Mouse (Mus musculus): ENCODE measurements around the gene Nox1. TPM values are rescaled to one million over a fixed set of nuclear protein-coding genes. Genes with fewer than 3 reads are reported as not detected.
"Not testable (repeated sequence)": the region's sequence is repeated elsewhere in the genome, so short reads cannot be mapped to it uniquely, and the experiment has no call there.

The Nox1 gene
- polyA plus RNA-seq, 1 experiment from 2014 or later: 0.10 TPM

DNA sequence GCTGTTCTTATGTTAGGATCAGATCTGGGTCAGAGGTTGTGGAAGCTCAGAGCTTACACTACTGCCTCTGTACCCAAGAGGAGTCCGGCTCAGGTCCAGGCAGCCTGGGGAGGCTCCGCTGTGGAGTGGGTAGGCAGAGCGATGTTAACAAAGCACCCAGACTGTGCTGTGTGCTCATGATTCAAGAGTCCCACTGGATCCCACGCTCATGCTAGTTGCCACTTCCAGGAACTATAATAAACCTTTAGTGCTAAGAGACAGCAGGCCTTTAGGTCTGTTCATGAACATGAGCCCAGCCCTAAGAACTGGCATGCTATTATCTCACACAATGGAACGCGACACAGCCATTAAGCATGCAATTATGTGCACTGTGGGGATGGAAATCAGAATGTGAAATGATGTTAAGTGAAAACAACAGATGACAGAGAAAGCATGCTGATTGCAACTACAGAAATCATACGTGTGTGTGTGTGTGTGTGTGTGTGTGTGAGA lies 10.6 kb downstream of the Nox1 start:
- H3K27me3 ChIP-seq (replicated peaks; ENCODE audit: control insufficient read depth, insufficient read depth, low read length): 0 out of 2 replicates have a peak, but pooled peaks cover 4% of the 10 kb centered on the region
- ATAC-seq (ENCODE audit: low read depth) (no peak), DNase-seq (ENCODE audit: low spot score) (no peak)
- WGBS: 87% methylated on average over 7 of the region's 7 CpGs
- no peaks in the 10 kb centered on the region for H3K9me3 ChIP-seq (ENCODE audit: control insufficient read depth, low read length)
- H3K27ac ChIP-seq (replicated peaks; ENCODE audit: low read depth, low read length): no peak overlapping the region
- no peak overlapping the region for H3K4me2 ChIP-seq (ENCODE audit: low read depth, low read length)
- H3K4me1 ChIP-seq (ENCODE audit: control insufficient read depth, insufficient read depth, low read length): no peaks in the 10 kb centered on the region
- H3K4me3 ChIP-seq (ENCODE audit: low read depth, low read length): no peak overlapping the region
- H3K36me3 ChIP-seq (ENCODE audit: control insufficient read depth, insufficient read depth, low read length): no peaks in the 10 kb centered on the region
- H3K9ac ChIP-seq (ENCODE audit: low read depth, low read length): no peak overlapping the region

DNA sequence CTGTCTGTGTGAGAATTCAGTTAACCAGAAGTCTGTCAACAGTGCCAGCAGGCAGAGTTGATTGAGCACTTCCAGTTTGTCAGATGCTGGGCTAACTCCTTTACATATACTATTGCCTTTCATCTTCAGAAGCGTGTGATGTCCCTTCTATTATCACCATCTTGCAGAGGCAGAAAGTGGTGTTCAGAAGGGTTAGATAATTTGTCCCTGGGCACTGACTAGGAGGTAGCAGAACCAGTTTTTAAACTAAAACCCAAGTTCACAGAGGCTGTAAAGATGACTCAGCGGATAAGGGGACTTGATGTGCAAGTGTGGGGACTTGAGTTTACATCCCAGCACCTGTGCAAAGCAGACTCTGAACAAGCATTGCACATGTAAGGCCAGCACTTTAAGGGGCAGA lies 13.3 kb downstream of the Nox1 start:
- H3K9ac ChIP-seq (ENCODE audit: low read depth, low read length): no peak overlapping the region
- no peaks in the 10 kb centered on the region for H3K4me1 ChIP-seq (ENCODE audit: control insufficient read depth, insufficient read depth, low read length)
- DNase-seq (ENCODE audit: low spot score) (no peak), ATAC-seq (ENCODE audit: low read depth) (no peak)
- H3K9me3 ChIP-seq (ENCODE audit: control insufficient read depth, low read length): no peaks in the 10 kb centered on the region
- no peak overlapping the region for H3K4me2 ChIP-seq (ENCODE audit: low read depth, low read length)
- H3K27ac ChIP-seq (replicated peaks; ENCODE audit: low read depth, low read length): no peak overlapping the region
- 0 out of 2 replicates have a peak, but pooled peaks cover 4% of the 10 kb centered on the region for H3K27me3 ChIP-seq (replicated peaks; ENCODE audit: control insufficient read depth, insufficient read depth, low read length)
- 64% methylated on average over 2 of the region's 2 CpGs for WGBS
- H3K4me3 ChIP-seq (ENCODE audit: low read depth, low read length): no peak overlapping the region
- no peaks in the 10 kb centered on the region for H3K36me3 ChIP-seq (ENCODE audit: control insufficient read depth, insufficient read depth, low read length)

DNA sequence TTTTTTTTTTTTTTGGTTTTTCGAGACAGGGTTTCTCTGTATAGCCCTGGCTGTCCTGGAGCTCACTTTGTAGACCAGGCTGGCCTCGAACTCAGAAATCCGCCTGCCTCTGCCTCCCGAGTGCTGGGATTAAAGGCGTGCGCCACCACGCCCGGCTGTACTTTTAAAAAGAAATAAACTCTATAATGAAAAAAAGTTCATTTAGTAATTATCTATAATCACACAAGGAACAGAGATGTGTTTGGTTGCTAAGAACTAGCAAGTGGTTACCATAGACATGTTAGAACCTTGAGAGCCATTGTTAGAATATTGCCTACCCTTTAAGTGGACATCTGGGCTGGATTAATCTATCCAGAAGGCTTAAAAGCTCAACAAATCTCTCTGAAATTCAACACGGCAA lies 34.6 kb downstream of the Nox1 start, which contains the start of gene Arl13a:
Arl13a (plus strand) TSS at position 301 of the 400 bp plus-strand sequence.
- H3K36me3 ChIP-seq (ENCODE audit: control insufficient read depth, insufficient read depth, low read length); H3K9ac ChIP-seq (ENCODE audit: low read depth, low read length); H3K27me3 ChIP-seq (replicated peaks; ENCODE audit: control insufficient read depth, insufficient read depth, low read length); DNase-seq (ENCODE audit: low spot score); H3K9me3 ChIP-seq (ENCODE audit: control insufficient read depth, low read length); H3K4me1 ChIP-seq (ENCODE audit: control insufficient read depth, insufficient read depth, low read length); H3K4me2 ChIP-seq (ENCODE audit: low read depth, low read length); H3K4me3 ChIP-seq (ENCODE audit: low read depth, low read length); ATAC-seq (ENCODE audit: low read depth); H3K27ac ChIP-seq (replicated peaks; ENCODE audit: low read depth, low read length): not testable (repeated sequence)
- 93% methylated on average over 8 of the region's 9 CpGs for WGBS

DNA sequence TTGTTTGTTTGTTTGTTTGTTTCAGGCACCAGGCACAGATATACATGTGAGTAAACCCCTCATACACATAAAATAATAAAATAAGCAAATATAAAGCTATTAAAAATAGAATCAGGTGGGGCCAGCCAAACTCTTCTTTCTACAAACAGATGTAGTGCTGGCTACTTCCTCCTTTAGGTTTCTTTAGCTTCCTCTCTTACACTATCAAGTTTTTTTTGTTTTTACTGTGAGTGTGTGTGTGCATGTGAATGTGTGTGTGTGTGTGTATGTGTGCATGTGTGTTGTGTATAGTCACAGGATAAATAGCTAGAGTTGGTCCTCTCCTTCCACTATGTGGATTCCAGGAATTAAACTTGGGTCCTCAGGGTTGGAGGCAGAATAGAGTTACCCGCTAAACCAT lies 47.1 kb downstream of the Nox1 start:
- 92% methylated on average over 1 of the region's 1 CpGs for WGBS
- no peak overlapping the region for H3K9ac ChIP-seq (ENCODE audit: low read depth, low read length)

DNA sequence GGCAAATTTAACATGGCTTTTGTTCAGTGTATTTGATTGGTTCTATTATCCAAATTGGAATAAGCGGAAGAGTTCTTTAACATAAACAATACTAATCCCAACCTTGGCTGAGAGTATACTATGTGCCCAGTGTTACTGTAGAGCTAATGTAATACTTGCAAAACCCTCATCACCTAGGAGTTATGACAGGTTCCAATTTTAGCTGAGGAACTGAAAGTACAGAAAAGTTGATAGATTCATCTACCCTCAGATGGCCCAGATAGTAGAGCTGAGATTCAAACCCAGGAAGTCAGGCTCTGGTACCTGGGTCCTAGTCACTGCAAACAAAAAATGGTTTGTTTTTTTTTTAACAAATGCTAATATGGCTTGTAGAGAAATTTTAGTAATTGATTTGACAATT lies 51.2 kb downstream of the Nox1 start:
- no peak for ATAC-seq (ENCODE audit: low read depth)
- WGBS: 88% methylated on average over 1 of the region's 1 CpGs

More for the DNA sequence above, 47.1 kb downstream of the Nox1 start:
- H3K27me3 ChIP-seq (replicated peaks; ENCODE audit: control insufficient read depth, insufficient read depth, low read length): no peaks in the 10 kb centered on the region
- ATAC-seq (ENCODE audit: low read depth) (no peak), DNase-seq (ENCODE audit: low spot score) (no peak)
- no peaks in the 10 kb centered on the region for H3K4me1 ChIP-seq (ENCODE audit: control insufficient read depth, insufficient read depth, low read length)
- H3K9me3 ChIP-seq (ENCODE audit: control insufficient read depth, low read length): no peaks in the 10 kb centered on the region
- H3K4me3 ChIP-seq (ENCODE audit: low read depth, low read length): no peak overlapping the region
- H3K36me3 ChIP-seq (ENCODE audit: control insufficient read depth, insufficient read depth, low read length): no peaks in the 10 kb centered on the region
- H3K27ac ChIP-seq (replicated peaks; ENCODE audit: low read depth, low read length): no peak overlapping the region
- no peak overlapping the region for H3K4me2 ChIP-seq (ENCODE audit: low read depth, low read length)

DNA sequence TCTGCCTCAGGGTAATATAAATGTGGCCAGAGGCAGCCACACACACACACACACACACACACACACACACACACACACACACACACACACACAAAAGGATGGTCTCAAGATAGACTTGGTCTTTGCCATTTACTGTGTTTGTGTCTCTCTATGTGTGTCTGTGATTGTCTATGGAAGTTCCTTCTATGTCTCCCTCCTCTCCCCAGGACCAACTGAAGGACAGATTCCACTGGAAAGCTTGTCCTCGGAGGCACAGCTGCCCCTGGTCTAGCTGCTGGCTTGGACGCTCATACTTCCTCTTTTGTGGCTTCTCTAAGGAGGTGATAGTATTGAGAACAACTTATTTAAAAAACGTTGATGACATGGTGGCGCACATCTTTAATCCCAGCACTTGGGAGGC lies 58.3 kb downstream of the Nox1 start:
- Histone ChIP-seq H3K4me2 (ENCODE audit: low read depth, low read length) (peak overlapping the region; percentile 53; the same call in 1 of the 2 replicates), H3K9me3 (ENCODE audit: control insufficient read depth, low read length) (no peaks in the 10 kb centered on the region), H3K9ac (ENCODE audit: low read depth, low read length) (no peak overlapping the region), H3K27ac (replicated peaks; ENCODE audit: low read depth, low read length) (no peak overlapping the region), H3K4me3 (ENCODE audit: low read depth, low read length) (no peak overlapping the region), H3K27me3 (replicated peaks; ENCODE audit: control insufficient read depth, insufficient read depth, low read length) (peaks cover 10% of the 10 kb centered on the region; the same call in 1 of the 2 replicates), H3K4me1 (ENCODE audit: control insufficient read depth, insufficient read depth, low read length) (no peaks in the 10 kb centered on the region), H3K36me3 (ENCODE audit: control insufficient read depth, insufficient read depth, low read length) (no peaks in the 10 kb centered on the region)
- DNase-seq (ENCODE audit: low spot score): no peak
- 45% methylated on average over 4 of the region's 4 CpGs for WGBS
- no peak for ATAC-seq (ENCODE audit: low read depth)

More for the DNA sequence above, 51.2 kb downstream of the Nox1 start:
- Histone ChIP-seq H3K27me3 (replicated peaks; ENCODE audit: control insufficient read depth, insufficient read depth, low read length) (no peaks in the 10 kb centered on the region), H3K27ac (replicated peaks; ENCODE audit: low read depth, low read length) (no peak overlapping the region), H3K9me3 (ENCODE audit: control insufficient read depth, low read length) (no peaks in the 10 kb centered on the region), H3K36me3 (ENCODE audit: control insufficient read depth, insufficient read depth, low read length) (no peaks in the 10 kb centered on the region), H3K9ac (ENCODE audit: low read depth, low read length) (no peak overlapping the region), H3K4me1 (ENCODE audit: control insufficient read depth, insufficient read depth, low read length) (no peaks in the 10 kb centered on the region), H3K4me2 (ENCODE audit: low read depth, low read length) (no peak overlapping the region), H3K4me3 (ENCODE audit: low read depth, low read length) (no peak overlapping the region)
- no peak for DNase-seq (ENCODE audit: low spot score)

DNA sequence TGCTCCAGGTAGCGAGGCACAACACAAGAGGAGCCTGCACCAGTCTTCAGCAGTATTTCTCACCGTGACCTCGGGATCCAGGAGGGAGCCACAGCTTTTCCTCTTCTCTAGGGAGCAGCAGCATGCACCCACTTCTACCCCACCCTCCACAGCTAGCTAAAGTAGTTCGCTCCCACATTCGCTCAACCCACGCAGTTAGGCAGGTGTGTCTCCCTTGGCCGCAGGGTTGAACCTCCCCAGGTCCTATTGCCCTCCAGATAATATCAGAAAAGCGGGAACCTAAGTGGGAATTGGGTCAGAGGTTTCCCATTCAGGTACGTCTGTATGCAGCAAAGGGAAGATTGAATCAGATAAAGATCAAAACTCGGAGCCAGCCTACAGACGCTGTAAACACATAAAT lies 58.9 kb downstream of the Nox1 start:
- H3K27me3 ChIP-seq (replicated peaks; ENCODE audit: control insufficient read depth, insufficient read depth, low read length): peaks cover 10% of the 10 kb centered on the region; the same call in 1 of the 2 replicates
- H3K36me3 ChIP-seq (ENCODE audit: control insufficient read depth, insufficient read depth, low read length): no peaks in the 10 kb centered on the region
- H3K4me1 ChIP-seq (ENCODE audit: control insufficient read depth, insufficient read depth, low read length): no peaks in the 10 kb centered on the region
- peak overlapping the region; percentile 25 for H3K4me3 ChIP-seq (ENCODE audit: low read depth, low read length)
- ATAC-seq (ENCODE audit: low read depth) (no peak), DNase-seq (ENCODE audit: low spot score) (no peak)
- H3K4me2 ChIP-seq (ENCODE audit: low read depth, low read length): peak overlapping the region; percentile 53
- H3K9me3 ChIP-seq (ENCODE audit: control insufficient read depth, low read length): no peaks in the 10 kb centered on the region
- WGBS: 21% methylated on average over 11 of the region's 11 CpGs
- no peak overlapping the region for H3K9ac ChIP-seq (ENCODE audit: low read depth, low read length)
- no peak overlapping the region for H3K27ac ChIP-seq (replicated peaks; ENCODE audit: low read depth, low read length)

DNA sequence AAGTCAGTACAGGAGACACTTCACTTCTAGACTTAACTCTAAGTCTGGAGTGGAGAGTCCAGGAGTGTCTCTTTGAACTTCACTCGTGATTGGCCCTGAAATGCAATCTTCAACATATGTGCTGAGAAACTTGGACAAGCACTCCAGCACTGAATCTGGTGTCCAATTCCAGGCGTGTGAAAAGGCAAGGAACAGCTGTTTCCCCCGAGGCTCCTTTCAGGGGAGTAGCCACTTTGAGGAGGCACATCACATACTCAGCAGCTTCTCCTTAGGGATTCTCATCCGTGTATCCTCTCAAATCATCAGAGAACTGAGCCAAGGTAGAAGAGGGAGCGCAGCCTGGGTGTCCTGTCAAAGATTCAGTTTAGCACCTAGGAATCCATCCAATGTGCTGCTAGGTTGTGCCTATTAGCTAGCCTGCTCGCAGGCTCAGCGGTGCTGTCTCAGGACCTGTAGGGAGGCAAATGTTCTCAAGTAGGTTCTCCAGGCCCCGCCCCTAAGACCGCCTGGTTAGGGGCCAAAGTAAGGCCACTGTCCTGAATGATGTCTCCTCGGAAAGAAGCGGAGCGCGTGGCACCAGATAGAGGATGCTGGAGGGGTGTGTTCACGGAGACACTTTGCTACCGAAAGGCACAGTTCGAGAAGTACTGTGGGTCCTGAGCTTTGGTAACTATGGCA lies 59.6 kb downstream of the Nox1 start, which contains the start of gene Xkrx:
Xkrx (minus strand) TSS at position 34 of the 678 bp plus-strand sequence.
- Histone ChIP-seq H3K36me3 (ENCODE audit: control insufficient read depth, insufficient read depth, low read length) (no peaks in the 10 kb centered on the region), H3K4me3 (ENCODE audit: low read depth, low read length) (peak within 1 kb of the TSS; percentile 25), H3K4me2 (ENCODE audit: low read depth, low read length) (peak within 1 kb of the TSS; percentile 53), H3K4me1 (ENCODE audit: control insufficient read depth, insufficient read depth, low read length) (no peaks in the 10 kb centered on the region), H3K27ac (replicated peaks; ENCODE audit: low read depth, low read length) (no peak within 1 kb of the TSS), H3K9ac (ENCODE audit: low read depth, low read length) (no peak within 1 kb of the TSS), H3K9me3 (ENCODE audit: control insufficient read depth, low read length) (no peaks in the 10 kb centered on the region), H3K27me3 (replicated peaks; ENCODE audit: control insufficient read depth, insufficient read depth, low read length) (peaks cover 10% of the 10 kb centered on the region; the same call in 1 of the 2 replicates)
- WGBS: 32% methylated on average over 16 of the region's 16 CpGs
- ATAC-seq (ENCODE audit: low read depth) (no peak), DNase-seq (ENCODE audit: low spot score) (peak; percentile 28)

DNA sequence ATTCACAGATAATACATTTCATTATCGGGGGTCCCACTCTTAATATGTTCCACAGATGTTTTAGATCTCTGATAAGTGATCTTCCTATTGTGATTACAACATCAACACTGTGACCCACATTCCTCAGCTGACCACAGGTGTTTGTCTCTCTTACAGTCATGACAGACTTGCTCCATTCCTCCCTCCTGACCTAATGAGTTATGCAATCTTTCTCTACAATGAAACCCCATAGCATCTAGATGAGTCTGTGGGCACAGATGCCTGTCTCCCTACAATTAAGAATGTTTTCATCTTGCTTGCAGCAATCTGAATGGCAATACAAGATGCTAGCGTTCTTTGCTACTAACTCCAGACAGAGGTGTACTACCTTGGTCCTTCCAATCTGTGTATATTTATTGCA lies 61.3 kb downstream of the Nox1 start:
- ATAC-seq (ENCODE audit: low read depth) (no peak), DNase-seq (ENCODE audit: low spot score) (no peak)
- Histone ChIP-seq H3K9me3 (ENCODE audit: control insufficient read depth, low read length) (no peaks in the 10 kb centered on the region), H3K4me1 (ENCODE audit: control insufficient read depth, insufficient read depth, low read length) (no peaks in the 10 kb centered on the region), H3K9ac (ENCODE audit: low read depth, low read length) (no peak overlapping the region), H3K27me3 (replicated peaks; ENCODE audit: control insufficient read depth, insufficient read depth, low read length) (peaks cover 10% of the 10 kb centered on the region; the same call in 1 of the 2 replicates), H3K27ac (replicated peaks; ENCODE audit: low read depth, low read length) (no peak overlapping the region), H3K4me2 (ENCODE audit: low read depth, low read length) (no peak overlapping the region), H3K4me3 (ENCODE audit: low read depth, low read length) (no peak overlapping the region), H3K36me3 (ENCODE audit: control insufficient read depth, insufficient read depth, low read length) (no peaks in the 10 kb centered on the region)
- WGBS: 82% methylated on average over 2 of the region's 2 CpGs

Data from embryonic facial prominence, embryonic 14.5 days (tissue).